Mouse (Mus musculus) Muller cell, postnatal 12 days (primary cell): Measurements from ENCODE around the gene Il3.
"Not testable (repeated sequence)": the region's sequence is repeated elsewhere in the genome, so short reads cannot be mapped to it uniquely, and the experiment has no call there.

ENCODE experiments used
- DNase-seq: peaks from one replicate; pipeline ENCODE4 v3.0.0-alpha.2; 2015; ENCODE audit errors: inconsistent ontology term

Gene Il3

DNA sequence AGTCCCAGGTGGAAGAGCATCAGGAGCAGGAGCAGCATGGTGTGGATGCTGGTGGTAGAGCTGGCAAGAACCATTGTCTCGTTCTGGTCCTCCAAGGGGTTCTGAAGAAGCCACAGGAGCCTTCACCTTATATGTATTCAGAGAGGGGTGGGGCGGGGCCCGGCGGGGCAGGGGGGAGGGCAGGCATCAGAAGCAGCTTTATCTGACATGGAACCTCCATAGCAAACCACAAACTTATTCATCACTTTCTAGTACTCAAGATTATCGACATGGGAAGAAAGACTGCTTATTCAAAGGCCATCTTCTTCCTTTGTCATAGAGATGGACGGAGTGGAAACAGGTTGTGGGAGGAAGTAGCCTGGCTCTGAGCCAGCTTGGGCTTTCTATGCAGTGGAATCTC lies at the start of gene Il3:
Gene Il3 (minus strand): TSS at position 101 of the 400 bp plus-strand sequence.
- DNase-seq, result no peak

DNA sequence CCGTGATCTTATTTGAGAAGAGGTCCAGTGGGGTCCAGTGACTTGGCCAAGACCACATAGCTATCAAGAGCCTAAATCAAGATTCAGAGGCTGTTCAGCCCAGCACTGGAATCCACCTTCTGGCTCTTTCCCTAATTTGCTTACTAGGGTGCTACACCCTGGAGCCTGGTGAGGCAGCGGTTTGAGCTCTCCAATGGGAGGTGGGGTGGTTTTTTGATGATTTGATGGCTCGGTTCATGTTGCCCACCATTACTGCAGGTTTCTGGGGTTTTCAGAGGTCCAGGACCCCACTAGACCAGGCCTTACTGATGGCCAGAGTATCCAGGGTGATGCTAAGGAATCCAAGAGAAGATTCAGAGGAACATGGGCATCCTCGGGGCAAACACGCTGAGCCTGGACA lies 48.3 kb upstream of the Il3 start:
- no peak for DNase-seq

DNA sequence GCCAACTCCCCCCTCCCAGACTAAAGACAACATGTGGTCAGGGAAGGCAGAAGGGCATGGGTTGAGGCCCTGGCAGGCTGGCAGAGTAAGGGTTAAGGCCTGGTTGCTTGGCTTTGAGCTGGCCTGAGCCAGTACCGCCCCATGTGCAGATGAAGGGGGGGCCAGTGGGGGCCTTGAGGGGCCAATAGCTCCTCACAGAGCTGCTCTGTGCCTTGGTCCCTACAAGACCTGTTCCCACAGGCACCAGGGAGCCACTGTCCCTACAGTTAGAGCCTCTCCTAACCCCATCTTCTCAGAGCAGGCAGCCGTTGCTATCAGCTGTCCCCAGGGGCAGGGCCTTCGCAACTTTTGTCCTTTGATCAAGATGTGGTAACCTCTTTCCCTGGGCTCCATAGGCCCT lies 47.7 kb upstream of the Il3 start:
- no peak for DNase-seq

DNA sequence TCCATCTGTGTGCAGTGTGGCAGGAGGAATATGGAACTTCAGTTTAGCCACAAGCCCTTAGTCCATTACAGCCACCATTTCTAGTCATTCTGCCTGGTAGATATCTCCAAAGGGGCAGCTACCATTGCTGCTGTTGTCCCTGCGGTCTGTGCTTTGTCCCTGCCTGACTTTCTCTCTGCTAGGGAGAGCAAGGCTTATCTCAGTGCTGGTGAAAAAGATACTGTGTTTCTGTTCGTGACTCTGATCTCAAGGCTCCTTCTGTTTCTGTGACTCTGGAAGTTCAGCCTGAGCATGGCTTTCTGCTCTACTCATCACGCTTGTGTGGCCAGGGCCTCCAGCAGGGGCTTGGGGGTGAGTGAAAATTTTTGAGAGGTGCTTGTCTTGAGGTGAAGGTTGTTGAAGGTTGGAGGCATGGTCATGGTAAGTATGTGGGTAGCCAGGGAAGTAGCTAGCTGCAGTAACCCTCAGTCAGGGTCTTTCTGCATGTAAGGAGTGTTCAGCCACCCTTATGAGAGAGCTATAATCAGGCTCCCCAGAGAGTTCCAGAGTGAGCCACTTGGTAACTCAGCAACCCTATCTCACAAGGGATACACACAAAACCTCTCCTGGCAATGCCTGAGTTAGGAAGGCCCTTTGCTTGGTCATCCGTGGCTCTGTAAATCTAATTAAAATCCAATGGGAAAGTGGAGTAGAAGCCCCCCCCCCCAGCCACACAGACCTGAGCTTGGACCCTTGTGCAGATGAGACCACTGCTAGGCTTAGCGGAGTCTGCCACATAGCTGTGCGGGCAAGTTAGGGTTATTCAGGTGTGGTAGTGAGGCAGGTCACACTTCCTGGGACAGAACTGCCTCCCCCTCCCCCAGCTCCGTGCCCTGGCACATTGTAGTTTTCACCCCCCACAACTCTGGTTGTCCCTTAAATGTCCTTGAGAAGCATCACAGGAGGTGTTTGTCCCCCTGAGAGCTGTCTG lies 46.6 kb upstream of the Il3 start:
- no peak for DNase-seq

DNA sequence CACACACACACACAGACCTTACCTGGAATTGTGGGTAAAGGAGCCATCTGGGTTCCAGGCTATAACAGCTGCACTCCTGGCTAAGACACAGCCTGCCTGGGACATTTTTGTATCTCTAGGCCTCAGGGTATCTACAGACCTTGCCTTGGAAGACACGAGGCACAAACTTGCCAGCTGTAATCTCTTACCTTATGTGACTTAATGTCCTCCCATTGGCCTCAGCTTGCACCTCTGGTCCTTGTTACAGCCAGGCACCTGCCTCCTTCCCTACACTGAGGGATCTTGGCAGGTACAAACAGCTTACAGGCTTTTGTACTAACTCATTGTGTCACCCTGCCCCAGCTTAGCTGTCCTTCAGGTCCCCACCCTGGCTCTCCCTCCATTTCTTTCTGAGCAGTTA lies 45.5 kb upstream of the Il3 start:
- DNase-seq, result no peak

DNA sequence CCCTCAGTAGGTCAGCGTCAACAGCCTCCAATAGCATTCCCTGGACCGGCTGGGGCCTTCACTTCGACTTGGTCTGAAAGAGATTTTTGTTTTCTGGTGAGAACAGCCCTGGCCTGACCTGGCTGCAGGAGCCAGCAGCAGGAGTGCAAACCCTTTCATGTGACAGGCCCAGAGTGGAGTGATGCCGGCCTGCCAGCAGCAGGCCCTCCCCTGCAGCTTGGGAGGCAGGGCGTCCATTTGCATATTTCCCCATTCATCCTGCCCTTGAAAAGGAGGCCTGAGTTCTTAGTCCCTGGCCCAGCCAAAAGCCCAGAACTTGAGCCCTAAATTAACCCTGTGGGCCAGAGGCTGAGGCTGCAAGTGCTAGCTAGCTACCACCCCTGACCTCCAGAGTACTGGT lies 44.9 kb upstream of the Il3 start:
- peak; percentile 33 for DNase-seq

DNA sequence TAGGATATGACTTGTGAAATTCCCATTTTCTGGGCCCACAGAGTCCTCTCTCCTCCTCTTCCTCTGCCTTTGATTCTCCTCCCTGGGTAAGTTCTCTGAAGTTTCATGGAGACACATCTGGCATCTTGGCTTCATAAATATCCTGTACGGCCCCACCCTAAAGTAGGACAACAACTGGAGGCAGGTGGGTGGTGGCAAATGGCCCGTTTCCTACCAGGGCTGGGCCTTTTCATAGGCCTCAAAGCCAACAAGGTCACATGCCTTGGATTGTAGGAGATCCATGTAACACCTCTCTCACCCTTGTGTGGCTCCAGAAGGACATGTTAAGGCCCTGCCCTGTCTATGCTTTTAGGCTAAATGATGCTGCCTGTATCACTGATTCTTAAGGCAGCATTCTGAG lies 43.5 kb upstream of the Il3 start:
- no peak for DNase-seq

DNA sequence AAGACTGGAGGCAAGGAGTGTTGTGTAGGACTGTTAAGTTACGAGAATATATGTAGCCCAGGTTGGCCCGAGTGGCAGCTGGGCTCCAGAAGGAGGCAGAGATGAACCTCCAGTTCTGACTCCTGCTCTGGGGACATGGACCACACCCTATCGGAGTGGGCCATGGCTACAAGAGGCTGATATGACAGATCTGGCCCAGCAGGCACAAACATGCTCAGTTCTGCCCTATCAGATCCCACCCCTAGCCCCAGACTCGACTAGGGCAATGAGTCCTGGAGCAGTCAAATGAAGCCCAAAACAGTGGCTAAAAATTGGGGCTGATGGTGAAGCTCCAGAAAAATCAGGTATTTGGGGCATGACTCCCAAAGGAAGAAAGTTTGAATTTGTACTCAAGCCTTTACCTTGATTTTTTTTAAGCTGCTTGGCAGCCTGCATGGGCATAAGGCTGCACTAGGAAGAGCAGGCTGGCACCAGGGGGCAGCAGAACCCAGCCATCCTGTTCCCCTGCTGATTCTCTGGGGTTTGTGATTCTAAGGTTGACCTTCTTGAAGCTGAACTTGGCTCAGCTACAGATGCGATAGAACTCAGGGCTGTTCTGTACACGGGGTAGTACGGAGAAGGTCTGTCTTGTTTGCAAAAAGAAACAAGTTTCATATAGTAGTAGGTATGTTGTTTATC lies 40.2 kb upstream of the Il3 start:
- peak; percentile 43 for DNase-seq

DNA sequence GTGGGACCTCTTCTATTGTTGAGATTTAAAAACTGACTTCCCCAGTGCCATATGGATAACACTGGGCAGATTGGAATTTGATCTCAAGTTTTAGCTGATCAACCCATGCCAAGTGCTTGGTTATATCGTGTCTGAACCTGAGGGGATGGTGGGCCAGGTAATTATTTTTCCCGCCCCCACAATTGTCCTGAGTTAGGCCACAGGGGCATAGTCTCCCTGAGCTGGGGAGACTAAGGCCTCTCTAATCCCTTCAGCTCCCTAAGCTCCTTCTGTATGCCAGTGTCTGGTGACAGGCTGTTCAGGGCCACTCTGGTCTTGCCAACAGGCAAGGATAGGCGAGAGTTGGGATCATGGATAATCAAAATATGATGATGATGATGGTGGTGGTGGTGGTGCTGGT lies 38.3 kb upstream of the Il3 start:
- no peak for DNase-seq

DNA sequence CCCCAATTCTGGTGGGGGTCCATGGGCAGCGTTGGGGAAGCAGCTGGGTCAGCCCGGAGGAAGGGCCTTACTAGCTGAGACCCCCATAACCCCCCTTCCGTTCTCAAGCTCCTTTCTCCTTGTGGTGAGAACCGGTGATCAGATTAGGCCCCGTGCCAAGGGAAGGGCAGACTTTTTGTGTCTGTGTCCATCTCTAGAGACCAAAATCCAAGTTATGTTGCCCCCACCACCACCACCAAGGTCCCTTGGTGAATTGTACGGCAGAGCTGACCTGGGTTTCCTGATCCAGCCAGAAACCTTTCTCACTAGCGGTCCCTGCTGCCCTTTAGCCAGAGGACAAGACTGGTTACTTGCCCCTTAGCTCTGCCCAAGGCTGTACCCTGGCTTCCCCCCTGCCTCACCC lies 37.4 kb upstream of the Il3 start:
- DNase-seq, result no peak

DNA sequence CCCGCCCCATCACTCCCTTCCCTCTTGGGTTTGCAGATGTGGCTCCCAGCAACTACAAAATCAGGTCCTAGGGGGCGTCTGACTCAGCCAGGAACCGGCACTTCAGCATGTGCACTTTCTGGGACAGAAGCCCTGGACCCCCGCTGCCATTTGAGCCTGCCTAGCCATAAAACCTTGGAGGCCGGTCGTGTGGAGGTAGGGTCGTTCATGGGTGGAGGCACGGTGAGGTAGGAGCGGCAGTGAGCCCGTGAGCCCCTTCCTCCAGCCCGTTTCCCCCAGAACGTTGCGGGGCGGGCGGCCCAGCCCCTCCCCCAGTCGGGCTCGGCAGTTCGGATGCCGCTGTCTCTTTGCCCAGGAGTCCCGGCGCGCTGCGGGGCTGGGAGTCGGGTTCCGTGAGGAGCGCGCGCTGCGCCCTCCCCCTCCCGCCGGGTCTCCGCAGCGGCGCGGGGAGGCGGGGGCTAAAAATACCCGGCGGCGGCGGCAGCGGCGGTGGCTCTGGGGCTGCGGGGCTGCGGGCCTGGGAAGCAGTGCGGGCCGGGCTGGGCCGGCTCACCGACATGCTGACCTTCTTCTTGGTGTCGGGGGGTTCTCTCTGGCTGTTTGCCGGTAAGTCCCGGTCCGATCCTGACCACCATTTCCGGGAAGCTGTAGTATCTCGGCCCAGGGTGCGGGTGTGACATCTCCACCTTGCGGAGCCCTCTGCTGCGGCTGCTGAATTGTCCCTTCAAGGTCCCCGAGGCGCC lies 36.8 kb upstream of the Il3 start, which contains the start of gene Acsl6:
Gene Acsl6 (plus strand): TSS at position 71 of the 743 bp plus-strand sequence.
- peak; percentile 63 for DNase-seq

DNA sequence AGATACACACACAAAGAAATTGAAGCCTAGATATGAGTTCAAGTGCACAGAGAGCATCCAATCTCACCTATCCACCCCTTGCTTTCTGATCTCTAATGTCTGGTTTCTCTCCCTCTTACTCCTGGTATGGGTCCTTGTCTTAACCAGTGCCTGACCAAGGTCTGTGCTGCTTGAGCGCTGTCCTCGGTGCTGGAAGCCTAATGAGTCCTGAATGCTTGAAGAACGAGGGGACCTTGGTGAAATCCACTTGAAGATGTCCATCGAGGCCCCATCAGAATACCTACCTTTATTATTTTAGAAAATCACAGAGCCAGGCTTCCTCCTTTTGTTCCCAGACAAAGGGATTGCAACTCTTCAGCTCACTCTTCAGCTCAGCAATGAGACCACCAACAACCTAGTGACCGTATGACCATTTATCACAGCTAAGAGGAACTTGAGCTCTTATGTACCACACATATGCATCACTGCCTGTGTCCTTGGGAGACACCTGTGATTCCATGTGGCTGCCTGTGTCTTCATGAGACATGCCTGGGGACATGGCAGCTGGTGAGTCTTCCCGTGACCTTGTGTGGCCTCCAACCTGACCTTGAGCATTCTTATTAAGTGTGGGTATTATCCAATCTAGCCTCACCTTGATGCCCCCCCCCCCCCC lies 36.1 kb upstream of the Il3 start:
- peak; percentile 57 for DNase-seq

DNA sequence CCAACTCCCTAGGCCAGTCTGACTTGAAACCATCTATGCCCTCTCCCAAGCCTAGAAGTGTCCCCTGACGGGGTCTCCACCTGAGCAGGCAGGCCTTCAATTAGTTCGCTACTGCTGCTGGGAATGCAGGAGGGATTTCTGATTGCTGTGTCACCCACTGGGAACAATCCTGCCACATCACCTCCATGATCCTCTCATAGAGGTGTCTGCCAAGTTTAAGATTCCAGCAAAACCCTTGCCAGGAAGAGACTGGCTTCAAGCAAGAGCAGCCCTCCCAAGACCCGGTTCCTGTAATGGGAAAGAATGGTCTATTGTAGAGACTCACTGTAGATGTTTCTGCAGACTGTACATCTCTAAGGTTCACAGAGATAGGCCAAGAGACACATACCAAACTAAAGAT lies 35.5 kb upstream of the Il3 start:
- DNase-seq, result no peak

DNA sequence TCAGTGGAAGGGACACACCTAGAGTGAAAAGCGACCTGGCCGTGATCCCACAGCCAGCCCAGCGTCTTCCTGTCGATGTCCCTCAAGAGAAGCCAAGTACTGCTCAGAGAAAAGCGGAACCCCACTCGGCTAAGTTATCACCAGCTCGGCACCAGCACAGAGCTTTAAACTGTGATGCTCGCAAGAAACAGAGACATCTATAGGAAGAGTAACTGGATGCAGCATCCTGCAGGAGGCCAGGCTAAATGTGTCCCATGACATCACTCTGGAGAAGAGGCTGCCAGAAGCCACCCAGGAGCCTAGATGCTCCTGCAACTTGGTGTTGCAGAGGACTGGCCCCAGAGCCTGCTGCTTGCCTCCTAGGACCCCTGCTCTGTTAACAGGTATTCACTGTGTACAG lies 34.9 kb upstream of the Il3 start:
- no peak for DNase-seq

DNA sequence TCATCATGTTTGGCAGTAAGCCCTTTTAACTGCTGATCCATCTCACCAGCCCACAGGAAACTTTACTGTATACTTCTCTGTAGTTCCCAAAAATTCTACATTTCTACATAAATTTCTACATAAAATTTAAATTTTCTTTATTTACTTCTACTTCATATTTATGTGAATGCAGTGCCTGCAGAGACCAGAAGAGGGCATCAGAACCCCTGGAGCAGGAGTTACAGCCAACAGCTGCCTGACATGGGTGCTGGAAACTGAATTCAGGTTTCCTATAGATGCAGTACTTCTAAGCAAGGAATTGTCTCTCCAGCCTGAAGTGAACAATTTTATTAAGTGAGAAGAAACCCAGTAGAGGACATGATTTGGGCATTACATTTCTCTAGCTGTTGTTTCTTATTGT lies 31.7 kb upstream of the Il3 start:
- DNase-seq, result no peak

DNA sequence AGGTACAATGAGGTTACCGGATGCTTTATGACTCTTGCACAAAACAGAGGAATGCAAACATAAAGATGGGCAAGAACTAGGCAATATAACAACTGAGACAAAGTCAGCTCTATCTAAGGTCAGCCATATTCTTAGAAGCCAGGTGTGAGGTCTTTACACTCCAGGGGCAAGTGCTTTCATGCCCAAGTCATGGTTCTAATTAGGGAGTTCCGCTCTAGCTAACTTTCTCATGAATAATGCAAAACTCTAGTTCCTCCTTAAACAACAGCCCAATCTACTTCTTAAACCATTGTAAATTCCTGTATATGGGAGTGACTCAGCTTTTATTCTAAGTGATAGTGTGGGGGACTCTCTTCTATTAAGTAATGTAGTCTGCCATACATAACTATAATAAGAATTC lies 30.4 kb upstream of the Il3 start:
- not testable (repeated sequence) for DNase-seq

DNA sequence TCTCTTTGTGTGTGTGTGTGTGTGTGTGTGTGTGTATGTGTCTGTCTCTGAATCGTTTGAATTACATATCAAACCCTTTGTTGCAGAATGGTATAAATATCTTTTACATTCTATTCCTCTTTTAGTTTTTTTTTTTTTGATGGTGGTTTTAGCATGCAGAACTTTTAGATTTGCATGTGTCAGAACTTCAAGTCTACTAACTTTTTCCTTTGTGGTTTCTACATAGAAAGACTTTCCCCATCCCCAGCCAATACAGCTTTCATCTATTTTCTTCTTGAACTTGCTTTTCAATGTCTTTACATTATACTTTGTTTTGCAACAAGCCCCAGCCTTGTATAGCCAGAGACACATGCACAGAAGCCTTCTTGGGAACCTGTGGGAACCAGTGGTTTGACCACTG lies 29.7 kb upstream of the Il3 start:
- DNase-seq, result no peak

DNA sequence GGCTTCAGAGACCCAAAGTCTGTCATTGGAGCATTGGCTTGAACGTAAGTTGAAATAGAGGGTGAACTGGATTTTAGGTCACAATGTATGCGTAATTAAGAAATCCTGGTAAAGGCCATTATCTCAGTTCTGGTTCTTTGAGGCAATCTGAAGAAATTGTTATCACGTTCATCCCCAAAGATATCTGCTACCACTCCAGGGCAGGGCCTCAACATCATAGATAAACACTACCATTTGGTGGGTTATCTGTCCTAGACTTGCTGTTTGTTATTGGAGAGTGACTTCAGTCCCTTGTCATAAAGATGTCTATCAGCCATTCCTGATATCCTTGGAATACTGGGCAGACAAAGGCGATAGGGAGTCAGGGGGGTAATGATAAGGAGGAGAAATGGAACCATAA lies 28.9 kb upstream of the Il3 start:
- DNase-seq, result no peak

DNA sequence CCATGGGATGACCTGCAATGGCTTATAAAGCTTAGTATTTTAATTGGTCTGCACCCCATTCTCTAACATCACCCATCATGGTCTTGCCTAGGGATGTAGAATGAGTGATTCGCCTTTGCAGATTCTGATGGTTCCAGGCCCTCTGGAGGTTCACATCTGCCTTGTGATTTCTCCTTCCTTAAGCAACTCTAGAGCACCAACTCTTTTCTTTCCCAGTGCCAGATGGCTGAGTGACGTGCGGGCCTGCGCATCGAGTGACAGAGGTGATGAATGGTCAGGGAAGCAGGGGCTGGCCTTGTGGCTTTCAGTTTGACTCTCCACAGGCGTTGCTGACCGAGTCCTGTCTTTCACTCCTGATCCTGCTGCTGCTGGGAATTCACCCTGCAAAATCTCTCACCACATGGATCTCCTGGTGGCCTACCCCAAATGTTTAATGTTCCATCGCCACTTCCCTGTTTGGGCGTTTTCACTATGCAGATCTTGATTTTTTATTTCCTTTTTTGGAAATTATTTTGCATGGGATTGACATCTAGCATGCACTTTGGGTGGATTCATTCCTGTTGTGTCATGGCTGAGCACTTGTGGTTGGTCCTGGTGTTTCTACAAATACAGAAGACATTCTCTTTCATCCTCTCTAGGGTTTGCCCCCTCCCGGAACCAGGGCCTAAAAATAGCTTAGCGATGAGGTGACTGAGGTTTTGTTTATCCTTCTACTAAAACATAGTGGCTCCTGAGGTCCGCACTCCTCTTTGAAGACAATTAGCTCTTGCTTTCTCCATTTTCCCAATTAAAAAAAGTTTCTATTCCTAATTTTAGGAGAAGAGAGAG lies 27.1 kb upstream of the Il3 start:
- DNase-seq, result no peak

DNA sequence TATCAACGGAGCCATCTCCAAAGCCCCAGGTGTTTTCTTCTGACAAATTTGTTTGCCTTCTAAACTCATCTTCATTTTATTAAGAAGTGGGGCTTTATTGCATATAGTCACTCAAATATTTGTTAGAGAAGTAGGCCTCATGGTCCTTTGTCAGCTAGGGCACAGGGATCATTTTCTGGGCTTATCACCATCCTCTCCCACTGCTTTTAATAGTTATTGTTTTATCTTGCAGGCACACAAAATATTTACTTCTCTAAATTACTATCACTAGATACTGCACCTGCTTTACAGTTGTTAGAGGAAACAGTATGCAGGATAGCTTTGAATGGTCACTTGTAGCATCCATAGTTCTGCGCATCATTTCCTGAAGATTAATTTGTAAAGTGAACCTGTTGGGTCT lies 25.1 kb upstream of the Il3 start:
- no peak for DNase-seq
